Mouse (Mus musculus): Measurements from ENCODE around the gene 4930447C04Rik.

The 4930447C04Rik gene

DNA sequence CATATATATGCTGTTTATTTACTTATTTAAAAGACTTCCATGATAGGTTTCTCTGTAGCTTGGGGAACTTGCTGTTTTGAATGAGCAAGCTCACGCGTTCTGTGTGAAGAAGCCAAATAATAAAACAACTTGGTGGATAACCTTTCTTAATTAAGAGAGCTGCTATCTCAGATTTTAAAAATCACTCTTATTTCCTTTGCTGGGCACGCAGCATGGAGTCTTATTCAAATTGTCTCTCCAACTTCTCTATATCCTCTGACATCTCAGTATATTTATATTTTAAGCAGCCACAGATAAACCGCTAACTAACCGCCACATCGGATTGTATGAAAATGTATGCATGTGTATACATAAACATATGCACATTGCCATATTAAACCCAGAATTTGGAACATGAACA, 1.6 kb upstream of the 4930447C04Rik start:
- DNase-seq = peak in 1 of 2 experiments; percentile 15

DNA sequence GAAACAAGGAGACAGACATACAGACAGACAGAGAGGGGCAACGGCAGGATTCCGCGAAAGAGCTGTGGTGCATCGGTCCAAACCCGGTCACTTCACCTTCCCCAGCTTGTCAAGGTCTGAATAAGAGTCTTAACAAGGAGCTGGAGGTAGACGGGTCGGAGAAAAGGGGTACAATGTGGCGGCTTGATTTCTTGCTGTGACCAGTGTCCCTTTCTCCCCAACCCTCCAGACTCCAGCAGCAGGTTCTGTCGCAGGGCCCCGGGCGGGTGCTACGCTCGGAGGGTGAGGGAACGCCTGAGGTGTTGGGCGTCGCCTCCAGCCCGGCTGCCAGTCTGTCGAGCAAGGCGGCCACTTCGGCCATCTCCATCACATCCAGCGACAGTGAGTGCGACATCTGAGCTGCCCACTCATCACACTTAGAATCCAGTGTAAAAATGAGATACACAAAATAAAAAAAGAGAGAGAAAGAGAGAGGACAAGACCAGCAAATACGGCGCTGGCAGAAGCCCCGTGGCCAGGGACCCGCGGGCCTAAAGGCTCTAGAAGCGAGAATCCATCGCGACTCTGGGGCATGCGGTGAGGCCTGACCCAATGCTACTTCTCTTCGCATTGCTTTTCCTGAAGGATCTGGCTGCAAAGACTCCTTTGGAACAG, 951 bp upstream of the 4930447C04Rik start:
- peak; percentile 31 to 45 for DNase-seq

DNA sequence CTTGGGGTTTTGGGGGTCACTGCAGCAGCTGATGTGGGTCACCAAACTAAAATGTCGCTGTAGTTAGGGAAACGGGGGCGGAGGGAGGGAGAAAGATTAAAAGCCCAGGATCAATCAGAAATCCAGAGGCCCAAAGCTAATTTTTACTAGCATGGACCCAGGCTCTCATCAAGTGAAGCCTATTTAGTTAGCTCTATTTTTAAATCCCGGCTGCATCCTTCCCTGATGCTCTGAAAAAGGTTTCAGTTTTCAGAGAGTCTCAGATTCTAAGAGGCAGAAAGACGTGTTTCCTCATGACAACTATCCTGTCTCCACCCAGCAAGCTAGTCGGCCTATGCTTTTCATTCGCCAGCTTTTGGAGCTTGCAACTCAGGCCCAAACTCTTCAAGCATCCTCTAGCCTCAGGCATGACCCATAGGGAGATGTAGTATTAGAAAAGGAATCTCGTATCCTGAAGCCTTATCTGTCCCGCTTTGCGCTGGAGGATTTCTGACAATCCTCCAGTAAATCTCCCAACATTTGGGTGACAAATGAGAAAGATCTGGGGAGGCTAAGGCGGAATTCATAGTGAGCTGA, 336 bp upstream of the 4930447C04Rik start:
- no peak for DNase-seq

DNA sequence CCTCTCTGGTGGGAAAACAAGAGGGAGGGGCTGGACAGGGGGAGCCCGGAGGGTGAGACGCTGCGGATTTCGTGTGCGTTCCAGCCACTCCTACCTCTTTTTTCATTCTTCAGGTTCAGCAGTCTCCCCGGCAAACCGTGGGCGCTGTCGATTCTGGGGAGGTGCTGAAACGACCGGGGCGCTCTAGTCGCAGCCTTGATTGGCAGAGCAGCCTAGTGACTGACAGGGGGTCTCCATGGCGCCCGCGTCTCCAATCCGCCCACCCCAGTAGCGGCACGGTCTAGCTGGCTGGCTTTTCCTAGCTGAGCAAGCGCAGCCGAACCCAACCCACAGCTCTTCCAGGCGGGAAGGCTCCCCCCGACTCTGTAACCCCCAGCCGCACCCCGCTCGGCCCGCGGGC, 958 bp downstream of the 4930447C04Rik start, which contains the start of gene Six6:
Gene Six6, plus strand, starts transcription at position 277 of the 400 bp plus-strand sequence.
- peak in 1 of 2 experiments; percentile 39 for DNase-seq

DNA sequence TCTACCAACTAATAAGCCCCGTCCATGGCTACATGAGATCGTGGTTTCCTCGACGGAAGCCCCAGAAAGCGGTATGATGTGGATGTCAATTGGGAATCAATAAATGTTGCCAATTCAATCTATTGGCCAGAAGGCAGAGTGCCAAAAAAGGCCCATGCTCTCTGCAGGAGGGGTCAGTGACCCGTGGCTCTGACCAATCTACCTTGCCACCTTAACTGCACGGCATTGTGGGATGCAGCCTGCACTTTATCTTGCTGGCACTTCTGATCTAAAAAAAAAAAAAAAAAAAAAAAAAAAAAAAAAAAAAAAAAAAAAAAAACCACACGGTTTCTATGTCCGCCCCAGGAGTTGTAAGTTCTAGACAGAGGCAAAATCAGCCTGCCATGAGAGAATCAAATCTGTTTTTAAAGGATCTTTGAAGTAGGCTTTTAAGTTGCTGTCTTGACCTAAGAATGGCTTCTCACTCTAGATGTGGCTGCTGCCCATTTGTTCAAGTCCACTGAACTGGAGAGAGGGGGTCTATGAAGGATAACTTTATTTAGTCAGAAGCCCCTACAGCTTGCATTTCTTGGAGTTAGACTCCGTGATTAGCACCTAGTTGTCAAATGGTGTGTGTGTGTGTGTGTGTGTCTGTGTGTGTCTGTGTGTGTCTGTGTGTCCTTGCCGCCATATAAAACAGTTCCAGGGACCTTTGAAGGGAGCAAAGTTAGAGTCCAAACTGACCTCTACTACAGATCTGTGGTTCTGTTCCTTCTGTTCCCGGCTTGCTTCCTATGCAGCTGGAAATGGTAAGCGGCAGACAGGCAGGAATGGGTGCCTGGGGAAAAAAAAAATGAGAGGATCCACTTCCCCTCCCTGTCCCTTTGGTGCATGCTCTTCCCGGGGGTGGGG, 1.7 kb downstream of the 4930447C04Rik start:
- DNase-seq = peak in 1 of 2 experiments; percentile 22

DNA sequence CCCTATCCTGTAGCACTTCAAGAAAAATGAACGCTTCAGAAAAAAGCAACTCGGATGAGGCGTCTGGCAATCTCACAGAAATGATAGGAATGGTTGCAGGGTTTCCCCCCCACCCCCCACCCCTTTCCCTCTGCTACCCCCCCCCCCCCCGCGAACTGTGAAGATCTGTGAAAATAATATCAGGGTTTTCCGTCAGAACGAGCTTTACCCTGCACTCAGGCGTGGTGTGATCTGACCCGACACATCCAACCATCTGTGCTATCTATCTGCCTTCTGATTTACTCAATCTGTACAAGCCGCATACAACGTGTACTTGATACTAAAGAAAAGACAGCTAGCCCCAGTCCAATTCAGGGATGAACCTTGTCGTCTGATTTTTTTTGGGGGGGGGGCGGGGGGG, 2.4 kb downstream of the 4930447C04Rik start:
- DNase-seq = peak; percentile 31 to 47

DNA sequence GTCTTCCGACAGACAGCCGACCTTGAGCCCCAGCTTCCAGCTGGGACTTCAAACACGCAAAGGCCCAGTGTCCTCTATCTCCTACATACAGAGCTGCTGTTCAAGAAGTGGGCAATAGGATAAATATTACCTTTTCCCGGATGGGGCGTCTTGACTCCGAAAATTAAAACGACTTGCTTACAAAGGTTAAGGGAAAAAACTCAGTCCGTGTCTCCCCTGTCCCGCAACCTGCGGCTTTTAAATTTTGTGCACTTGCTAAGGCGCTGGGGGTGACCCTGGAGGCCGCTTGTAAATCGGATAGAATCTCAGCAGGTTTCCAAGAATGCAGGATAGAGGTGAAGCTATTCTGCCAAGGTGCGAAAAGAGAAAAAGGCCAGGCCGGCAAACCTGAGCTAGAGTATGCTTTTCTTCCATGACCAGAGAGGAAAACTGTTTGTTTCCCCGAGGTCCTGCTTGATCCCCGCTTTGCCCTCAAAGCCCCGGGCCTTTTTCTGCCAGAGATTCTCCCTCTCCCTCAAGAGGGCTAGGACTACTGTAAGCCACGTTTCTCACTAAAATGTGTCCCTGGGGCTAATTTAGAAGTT, 2.9 kb downstream of the 4930447C04Rik start:
- DNase-seq = peak in 1 of 2 experiments; percentile 46

DNA sequence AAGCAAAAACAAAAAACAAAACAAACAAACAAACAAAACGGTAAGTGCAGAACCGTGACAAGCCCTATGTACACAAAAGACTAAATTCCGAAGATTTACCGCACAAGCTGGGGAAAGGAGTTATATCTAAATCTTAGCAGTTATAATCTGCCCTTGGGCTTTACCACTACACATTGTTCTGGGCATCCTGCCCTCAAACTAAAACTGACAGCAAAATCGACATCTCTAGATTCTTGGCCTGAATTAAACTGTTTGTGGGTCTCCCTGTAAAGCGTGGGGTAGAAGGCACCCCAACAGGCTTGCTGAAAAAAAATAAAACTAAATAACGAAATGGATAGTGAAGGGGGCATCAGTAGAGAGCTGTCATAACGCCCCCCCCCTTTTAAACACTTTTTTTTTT, 3.8 kb downstream of the 4930447C04Rik start:
- DNase-seq = peak in 1 of 2 experiments; percentile 33

DNA sequence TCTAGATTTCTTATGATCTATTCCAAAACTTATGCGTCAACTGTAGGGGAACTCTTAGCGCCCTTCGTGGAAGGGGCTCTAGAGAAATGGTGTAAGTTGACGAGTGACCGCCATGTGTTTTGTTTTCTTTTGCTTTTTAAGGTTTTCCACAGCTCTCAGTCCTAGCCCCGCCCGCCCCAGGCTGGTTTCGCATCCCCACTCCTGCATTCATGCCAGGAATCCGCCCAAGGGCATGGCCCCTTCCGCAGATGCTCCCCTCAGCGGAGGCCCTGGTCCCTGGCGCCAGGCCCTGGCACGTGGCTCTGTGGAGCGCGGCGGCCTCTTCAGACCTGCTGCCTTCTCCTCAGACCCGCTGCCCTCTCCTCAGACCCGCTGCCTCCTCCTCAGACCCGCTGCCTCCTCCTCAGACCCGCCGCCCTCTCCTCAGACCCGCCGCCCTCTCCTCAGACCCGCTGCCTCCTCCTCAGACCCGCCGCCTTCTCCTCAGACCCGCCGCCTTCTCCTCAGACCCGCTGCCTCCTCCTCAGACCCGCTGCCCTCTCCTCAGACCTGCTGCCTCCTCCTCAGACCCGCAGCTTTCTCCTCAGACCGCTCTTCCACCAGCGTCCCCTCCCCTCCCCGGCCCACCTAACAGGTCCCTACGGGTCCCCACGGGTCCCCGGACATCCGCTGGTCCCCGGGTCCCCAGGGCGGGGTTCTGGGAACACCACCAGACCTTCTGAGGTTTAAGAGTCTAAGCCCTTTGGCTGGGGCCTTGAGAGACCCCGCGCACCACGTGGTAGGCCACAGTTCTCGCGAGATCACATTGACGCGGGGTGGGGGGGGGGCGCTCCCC, 23.2 kb downstream of the 4930447C04Rik start:
- peak; percentile 71 to 78 for DNase-seq

DNA sequence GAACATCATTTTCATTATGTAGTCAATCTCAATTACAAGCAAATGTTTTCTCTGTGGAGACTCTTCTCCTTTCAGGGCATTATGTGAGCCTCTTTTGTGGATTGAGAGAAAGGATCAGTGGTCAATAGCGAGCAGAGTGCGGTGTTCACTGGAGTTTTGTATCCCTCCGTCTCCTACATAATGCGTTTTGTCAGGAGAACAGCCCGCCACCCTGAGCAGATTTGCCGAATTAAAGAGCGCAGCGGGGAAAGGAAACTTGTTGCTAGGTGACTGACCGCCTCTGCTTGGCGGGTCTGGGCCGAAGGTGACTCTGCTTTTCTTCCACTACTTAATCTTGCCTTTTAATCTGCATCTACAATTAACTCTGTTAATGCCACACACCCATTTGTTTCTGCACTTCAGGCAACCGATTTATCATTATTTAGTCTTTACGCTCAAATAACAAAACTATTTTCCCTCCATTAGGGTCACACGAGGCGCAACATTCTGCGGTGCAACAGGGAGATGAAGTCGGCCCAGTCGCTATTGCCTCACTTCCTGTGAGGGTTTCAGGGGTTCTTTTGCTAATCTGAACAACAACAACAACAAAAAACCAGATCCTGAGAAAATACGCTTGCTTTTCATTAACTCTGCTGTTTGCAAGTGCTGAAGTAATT, 86.1 kb downstream of the 4930447C04Rik start:
- peak in 1 of 2 experiments; percentile 30 for DNase-seq

DNA sequence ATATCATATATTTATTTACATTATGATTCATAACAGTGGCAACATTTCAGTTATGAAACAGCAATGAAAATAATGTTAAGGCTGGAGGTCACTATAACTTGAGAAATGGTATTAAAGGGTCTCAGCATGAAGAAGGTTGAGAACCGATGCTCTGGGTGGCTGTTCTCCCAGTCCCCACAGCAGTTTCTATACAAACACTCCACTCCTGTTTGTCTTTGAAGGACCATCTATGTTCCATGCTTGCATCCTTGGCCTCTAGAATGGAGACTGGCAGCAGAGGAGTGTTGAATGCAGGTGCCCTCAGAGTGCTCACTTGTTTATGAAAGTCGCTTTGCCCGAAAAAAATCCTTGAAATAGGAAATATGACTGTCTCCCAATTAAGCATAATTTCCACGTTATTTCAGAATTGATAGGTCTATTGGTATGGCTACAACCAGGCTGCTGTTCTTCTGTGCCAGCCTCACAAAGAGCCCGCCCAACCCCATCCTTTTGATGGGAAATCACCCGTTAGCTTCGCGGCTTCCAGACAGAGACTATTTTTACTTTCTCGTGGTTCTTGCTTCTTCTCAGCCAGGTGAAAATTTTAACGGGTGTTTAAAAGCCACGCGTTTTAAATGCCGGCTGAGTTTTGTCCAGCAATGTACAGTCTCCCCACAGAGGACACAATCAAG, 87.0 kb downstream of the 4930447C04Rik start:
- no peak for DNase-seq

DNA sequence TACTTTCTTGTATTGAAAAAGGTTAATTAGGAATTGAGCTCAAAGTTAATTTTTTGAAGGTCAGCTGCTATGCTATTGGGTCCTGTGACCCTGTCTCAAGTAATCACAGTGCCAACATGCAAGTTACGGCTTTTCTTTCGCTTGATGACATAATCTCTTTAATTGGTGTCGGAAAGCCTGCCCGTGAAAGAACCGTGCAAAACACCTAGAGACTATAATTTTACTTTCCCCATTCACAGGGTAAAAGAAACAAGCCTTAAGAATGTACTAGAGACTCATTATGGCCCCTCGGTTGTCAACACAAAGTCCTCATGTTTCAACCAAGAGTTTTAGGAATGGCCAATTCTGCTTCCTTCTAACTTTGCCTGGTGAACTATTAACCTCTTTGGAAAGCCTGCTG, 88.3 kb downstream of the 4930447C04Rik start:
- DNase-seq = no peak

DNA sequence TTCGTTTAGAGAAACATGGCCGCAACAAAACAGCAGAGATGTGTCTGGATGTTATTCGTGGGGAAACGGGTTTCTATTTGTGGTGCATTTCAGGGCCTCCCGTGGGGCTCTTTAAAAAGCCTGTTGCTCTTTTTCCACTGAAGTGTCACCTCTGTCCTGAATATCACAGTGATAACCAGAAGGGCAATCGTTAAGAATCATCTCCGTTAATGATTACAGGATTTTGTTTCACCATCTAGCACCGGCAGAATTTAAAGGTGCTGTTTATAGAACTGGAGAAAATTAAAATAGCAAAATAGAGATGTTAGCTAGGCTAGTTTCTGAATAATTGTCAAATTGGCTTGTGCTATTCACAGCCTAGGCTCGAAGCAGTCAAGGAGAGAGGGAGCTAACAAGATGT, 90.4 kb downstream of the 4930447C04Rik start:
- no peak for DNase-seq

DNA sequence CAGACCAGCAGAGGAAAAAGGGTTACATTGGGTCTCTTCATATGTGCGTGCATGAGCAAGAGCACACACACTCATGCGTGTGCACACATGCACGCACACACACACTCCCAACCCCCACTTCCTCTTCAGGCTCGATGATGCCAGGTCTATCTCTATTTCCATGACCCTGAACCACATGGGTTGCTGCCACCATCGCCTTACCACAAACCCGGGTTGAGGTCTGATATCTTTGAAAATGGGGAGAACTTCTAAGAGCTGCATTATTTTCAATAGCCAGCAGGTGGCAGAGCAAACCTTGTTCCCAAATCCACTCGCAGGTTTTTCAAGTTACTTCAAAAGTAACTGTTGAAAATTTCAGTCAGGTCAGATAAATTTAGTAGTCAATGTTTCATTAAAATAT, 92.8 kb downstream of the 4930447C04Rik start:
- DNase-seq = peak; percentile 64 to 73

DNA sequence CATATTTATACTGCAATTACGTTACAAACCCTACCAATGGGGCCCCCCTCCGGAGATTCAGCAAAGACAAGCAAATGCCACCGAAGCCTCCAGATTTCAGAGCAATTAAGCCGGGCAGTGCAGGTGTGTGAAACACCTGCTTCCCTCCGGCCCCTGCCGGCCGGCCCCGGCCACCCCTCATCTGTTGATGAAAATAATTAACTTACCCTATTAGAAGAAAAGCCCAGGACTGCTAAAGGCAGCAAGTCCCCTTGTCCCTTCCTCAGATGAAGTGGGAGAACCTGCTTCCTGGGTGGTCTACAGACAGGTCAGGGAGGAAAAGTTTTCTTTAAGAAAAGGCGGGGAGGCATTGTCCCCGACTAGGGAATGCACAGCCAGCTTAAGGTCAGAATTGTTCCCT, 94.6 kb downstream of the 4930447C04Rik start:
- DNase-seq = no peak

DNA sequence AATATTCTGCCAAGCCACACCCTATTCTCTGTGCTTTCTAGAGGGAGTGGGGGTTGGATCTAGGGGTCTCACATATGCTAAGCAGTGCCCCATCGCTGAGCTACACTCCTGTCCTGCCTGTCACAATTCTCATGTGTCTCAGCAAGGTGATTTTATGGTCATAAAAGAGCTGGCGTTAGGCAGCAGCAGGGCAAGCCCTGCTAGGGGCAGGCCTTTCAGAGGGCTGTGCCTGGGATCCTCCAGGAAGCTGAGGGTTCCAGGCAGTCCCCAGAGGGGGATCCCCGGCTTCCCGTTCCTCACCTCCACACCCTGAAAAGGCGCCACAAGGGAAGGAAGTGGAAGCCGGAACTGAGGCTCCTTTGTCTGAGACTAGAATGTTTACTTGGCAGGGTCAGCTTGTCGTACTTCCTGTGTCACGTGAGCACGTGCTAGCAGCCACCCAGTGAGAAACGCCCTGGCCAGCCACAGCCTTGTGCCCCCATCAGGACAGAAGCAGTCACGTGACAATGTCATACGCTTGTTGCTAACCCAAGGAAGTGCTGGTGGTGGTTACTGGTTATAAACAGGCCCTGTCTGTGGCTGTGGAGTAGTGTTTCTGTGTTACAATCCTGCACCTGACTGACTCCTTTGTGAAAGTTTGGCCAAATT, 96.5 kb downstream of the 4930447C04Rik start:
- peak in 1 of 2 experiments; percentile 33 for DNase-seq

DNA sequence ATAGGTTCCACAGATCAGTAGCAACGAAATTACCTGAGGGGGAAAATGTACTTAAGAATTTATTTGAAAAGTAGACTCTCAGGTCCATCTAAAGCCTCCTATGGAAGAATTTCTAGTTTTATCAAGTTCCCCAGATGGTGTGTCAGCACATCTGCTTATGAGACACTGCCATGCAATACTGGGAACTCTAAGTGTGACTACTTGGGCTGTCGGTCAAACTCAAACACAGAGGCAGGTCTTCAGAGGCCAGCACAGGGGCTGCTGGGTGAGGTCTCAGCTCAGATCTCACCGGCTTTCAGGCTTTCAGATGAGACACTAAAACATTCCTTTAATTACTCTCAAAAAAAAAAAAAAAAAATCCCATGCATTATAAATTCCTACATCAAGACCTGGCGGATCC, 97.0 kb downstream of the 4930447C04Rik start:
- DNase-seq = no peak

DNA sequence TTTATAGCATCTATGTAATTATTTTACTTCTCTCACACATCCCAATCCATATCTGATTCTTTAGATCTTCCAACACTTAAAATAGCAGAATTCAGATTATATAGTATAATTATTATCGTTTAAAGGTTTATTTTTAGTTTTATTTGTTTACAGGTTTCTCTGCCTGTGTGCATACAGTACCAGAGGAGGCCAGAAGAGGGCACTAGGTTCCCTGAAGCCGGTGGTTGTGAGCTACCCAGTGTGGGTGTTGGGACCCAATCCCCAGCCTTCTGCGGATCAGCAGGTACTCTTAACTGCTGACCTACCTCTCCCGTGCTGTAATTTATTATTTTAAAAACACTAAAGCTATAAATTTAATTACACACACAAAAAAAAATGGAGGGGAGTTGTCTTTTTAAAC, 97.4 kb downstream of the 4930447C04Rik start:
- no peak for DNase-seq

DNA sequence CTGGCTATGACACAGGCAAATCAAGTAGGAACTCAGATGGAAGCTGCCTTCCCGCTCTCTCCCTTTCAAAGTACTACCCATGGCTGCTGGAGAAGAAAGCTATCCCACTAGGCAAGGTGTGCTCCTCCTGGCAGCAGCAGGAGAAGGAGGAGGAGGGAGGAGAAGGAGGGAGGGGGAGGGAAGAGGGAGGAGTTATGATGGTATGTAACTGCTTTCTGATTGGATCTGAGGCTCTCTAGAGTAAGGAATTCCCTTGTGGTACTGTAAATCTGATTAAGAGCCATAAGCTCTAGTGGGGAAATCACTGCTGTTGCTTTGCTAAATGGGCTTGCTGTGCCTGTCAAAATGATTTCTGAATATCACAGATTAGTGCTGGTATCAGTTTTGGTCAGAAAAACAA, 99.1 kb downstream of the 4930447C04Rik start:
- no peak for DNase-seq

DNA sequence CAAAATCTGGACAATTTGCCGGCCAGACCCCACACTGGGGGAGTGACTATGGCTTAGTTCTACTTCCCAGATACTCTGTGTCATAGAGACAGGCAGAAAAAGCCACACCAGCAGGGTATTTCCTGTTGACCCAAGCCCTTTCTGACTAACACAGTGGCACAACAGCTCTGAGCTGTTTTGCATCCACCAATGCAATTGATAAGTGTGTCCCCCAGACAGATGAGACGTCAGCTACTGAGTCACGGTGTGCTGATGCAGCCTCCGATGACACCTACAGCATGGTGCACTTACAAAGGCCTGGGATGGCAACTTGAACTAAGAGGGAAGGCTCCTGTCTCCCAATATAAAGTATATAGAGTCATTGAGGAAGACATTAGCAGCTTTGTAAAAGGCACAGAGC, 103.3 kb downstream of the 4930447C04Rik start:
- no peak for DNase-seq
